Mouse (Mus musculus) limb, embryonic 12.5 days (tissue): Measurements from ENCODE around the gene Zdhhc6. TPM values are rescaled to one million over a fixed set of nuclear protein-coding genes. Genes with fewer than 3 reads are reported as not detected.

Experiments used
- ATAC-seq: fragments of 200-750 bp; cut with Nextera tagmentation; 2 replicates; pipeline ENCODE4 v1.8.0; 2017; ENCODE audit warnings: low read depth, moderate TSS enrichment; ENCODE audit not compliant: insufficient number of reproducible peaks, insufficient read depth, low FRiP score, low TSS enrichment
- H3K27ac ChIP-seq: fragments of 300-500 bp; sonication (generic); 2 replicates; pipeline ENCODE4 v1.5.1; 2016; ENCODE audit warnings: mild to moderate bottlenecking, moderate library complexity
- H3K27me3 ChIP-seq: fragments of 300-500 bp; sonication (generic); 2 replicates; pipeline ENCODE4 v1.6.1; 2016; ENCODE audit warnings: mild to moderate bottlenecking, moderate library complexity
- H3K36me3 ChIP-seq: fragments of 300-500 bp; sonication (generic); 2 replicates; pipeline ENCODE4 v1.6.1; 2016; ENCODE audit warnings: mild to moderate bottlenecking, moderate library complexity
- H3K4me1 ChIP-seq: fragments of 300-500 bp; sonication (generic); replicated peaks from 2 replicates; pipeline ENCODE4 v1.6.1; 2016
- H3K4me2 ChIP-seq: fragments of 300-500 bp; sonication (generic); 2 replicates; pipeline ENCODE4 v1.6.1; 2016; ENCODE audit warnings: mild to moderate bottlenecking, moderate library complexity
- H3K4me3 ChIP-seq: fragments of 300-500 bp; sonication (generic); replicated peaks from 2 replicates; pipeline ENCODE4 v1.5.1; 2016; ENCODE audit warnings: mild to moderate bottlenecking
- H3K9ac ChIP-seq: fragments of 300-500 bp; sonication (generic); replicated peaks from 2 replicates; pipeline ENCODE4 v1.6.1; 2016; ENCODE audit warnings: mild to moderate bottlenecking, moderate library complexity
- H3K9me3 ChIP-seq: fragments of 300-500 bp; sonication (generic); 2 replicates; pipeline ENCODE4 v1.6.1; 2016; ENCODE audit warnings: mild to moderate bottlenecking, moderate library complexity
- WGBS: fragments of 180-500 bp; shearing (Covaris S2); methylation state at CpG from one replicate; pipeline ENCODE4 v1.1.7; 2016; 5-methylcytosine and 5-hydroxymethylcytosine counted together
- polyA plus RNA-seq: library from polyadenylated mRNA; unstranded; fragments of >200 nt; fragmentation: Nextera tagmentation; extraction: Ambion mirVana; gene quantifications from 2 replicates; pipeline ENCODE4 v1.2.1, GENCODE M21; 2016

Gene Zdhhc6
- polyA plus RNA-seq, 1 experiment from 2014 or later, result 98.9 TPM

GRCm38 (mm10) chr19:55305024-55305423 is 10.8 kb downstream of the Zdhhc6 start:
- Histone ChIP-seq H3K4me3 (no peak overlapping the region), H3K9me3 (no peaks in the 10 kb centered on the region), H3K36me3 (peaks cover 78% of the 10 kb centered on the region), H3K4me1 (no peaks in the 10 kb centered on the region), H3K4me2 (no peak overlapping the region), H3K27ac (no peak overlapping the region), H3K9ac (no peak overlapping the region), H3K27me3 (no peaks in the 10 kb centered on the region)
- ATAC-seq, result no peak

DNA sequence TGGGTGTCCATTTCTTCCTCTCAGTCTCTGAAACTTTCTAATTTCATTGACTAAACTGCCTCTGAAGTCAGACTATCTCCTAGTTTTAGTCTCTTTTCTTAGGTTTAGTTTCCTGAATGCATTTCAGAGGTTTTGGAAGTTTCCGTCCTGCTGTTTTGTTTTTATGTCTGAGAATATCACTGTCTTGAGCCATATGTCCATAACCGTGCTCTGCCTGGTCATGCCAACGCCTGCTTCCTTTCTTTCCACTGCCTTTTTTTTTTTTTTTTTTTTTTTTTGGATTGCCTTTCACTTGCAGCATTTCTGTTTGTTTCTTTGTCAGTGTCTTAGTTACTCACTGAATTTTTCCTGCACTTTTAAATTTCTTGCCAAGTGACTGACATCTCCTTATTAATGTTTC is 15.3 kb downstream of the Zdhhc6 start:
- Histone ChIP-seq H3K9me3 (no peaks in the 10 kb centered on the region), H3K27me3 (no peaks in the 10 kb centered on the region), H3K9ac (no peak overlapping the region), H3K27ac (no peak overlapping the region), H3K4me1 (no peaks in the 10 kb centered on the region), H3K4me2 (no peak overlapping the region), H3K4me3 (no peak overlapping the region), H3K36me3 (peaks cover 77% of the 10 kb centered on the region)
- ATAC-seq, result no peak
- WGBS, result 89% methylated on average over 3 of the region's 3 CpGs

GRCm38 (mm10) chr19:55299378-55299777 is 16.5 kb downstream of the Zdhhc6 start:
- 92% methylated on average over 1 of the region's 1 CpGs for WGBS
- Histone ChIP-seq H3K4me1 (no peaks in the 10 kb centered on the region), H3K4me2 (no peak overlapping the region), H3K27ac (no peak overlapping the region), H3K9me3 (no peaks in the 10 kb centered on the region), H3K9ac (no peak overlapping the region), H3K27me3 (no peaks in the 10 kb centered on the region), H3K36me3 (peaks cover 83% of the 10 kb centered on the region), H3K4me3 (no peak overlapping the region)
- no peak for ATAC-seq

DNA sequence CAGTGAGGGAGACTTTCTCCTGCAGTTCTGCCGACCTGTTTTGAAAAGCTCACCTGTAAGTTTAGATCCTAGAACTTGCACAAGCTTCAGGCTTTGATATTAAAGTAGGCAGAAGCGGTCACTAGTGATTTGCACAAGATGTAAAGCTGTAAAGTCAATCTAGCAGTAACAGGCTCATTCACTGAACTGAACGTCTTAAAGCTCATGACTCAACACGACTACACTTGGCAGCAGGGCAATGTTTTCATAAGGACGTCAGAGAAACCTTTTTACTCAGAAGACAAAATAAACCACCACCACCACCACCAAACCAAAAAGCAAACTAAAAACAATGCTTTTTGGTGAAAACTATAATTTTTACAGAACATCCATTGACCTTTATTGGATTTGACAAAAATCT is 17.9 kb downstream of the Zdhhc6 start:
- 86% methylated on average over 5 of the region's 5 CpGs for WGBS
- no peak for ATAC-seq
- H3K36me3 ChIP-seq, result peaks cover 68% of the 10 kb centered on the region

DNA sequence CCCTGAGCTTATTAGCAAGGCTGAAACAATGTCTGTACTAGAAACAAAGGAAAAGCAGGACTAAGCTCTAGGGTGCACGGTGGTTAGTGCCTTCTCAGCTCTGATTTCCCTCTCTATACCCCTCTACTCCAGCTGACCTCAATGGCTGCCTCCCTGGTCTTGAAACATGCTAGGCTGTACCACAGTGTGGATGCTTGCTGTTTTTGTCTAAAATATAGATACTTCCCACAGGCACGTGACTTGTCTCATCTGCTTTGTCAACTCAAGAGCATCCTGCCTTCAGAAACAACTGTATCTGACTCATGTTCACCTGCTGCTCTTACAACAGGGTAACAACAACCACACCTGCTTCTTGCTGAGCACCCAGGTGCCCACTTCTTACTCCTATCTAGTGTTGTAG is 18.3 kb downstream of the Zdhhc6 start:
- Histone ChIP-seq H3K9me3 (no peaks in the 10 kb centered on the region), H3K4me1 (no peaks in the 10 kb centered on the region), H3K27me3 (no peaks in the 10 kb centered on the region), H3K9ac (no peak overlapping the region), H3K4me2 (no peak overlapping the region), H3K36me3 (peaks cover 64% of the 10 kb centered on the region), H3K4me3 (no peak overlapping the region), H3K27ac (no peak overlapping the region)
- no peak for ATAC-seq
- WGBS, result 92% methylated on average over 2 of the region's 2 CpGs

More for the DNA sequence above, 17.9 kb downstream of the Zdhhc6 start:
- Histone ChIP-seq H3K9ac (no peak overlapping the region), H3K4me3 (no peak overlapping the region), H3K4me2 (no peak overlapping the region), H3K27ac (no peak overlapping the region), H3K9me3 (no peaks in the 10 kb centered on the region), H3K27me3 (no peaks in the 10 kb centered on the region), H3K4me1 (no peaks in the 10 kb centered on the region)

- Histone ChIP-seq H3K9ac (no peak overlapping the region), H3K4me1 (no peaks in the 10 kb centered on the region), H3K4me2 (no peak overlapping the region), H3K27me3 (no peaks in the 10 kb centered on the region), H3K36me3 (peaks cover 52% of the 10 kb centered on the region), H3K4me3 (no peak overlapping the region), H3K9me3 (no peaks in the 10 kb centered on the region), H3K27ac (no peak overlapping the region)
- WGBS, result 91% methylated on average over 2 of the region's 2 CpGs
- ATAC-seq, result no peak
Measured at GRCm38 (mm10) chr19:55296301-55296700, 19.5 kb downstream of the Zdhhc6 start.

DNA sequence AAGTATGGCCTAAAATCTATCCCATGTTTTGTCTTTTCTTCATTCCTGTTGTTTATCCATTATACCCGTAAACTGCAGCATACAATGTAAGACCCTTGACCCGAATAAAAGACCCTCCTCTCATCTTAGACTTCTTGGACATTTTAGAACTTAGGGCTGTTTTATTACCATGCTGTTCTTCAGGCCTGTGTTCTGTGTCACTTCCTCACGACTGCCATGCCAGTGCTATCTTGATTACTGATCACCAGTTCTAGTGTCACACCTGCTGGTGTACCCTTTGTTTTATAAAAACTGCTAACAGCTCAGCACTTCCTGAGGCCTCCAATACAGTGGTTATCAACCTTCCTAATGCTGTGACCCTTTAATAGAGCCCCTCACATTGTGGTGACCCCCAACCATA is 20.3 kb downstream of the Zdhhc6 start:
- WGBS, result 85% methylated on average over 3 of the region's 3 CpGs
- Histone ChIP-seq H3K9ac (no peak overlapping the region), H3K27me3 (no peaks in the 10 kb centered on the region), H3K27ac (no peak overlapping the region), H3K4me3 (no peak overlapping the region), H3K36me3 (peaks cover 46% of the 10 kb centered on the region), H3K4me1 (no peaks in the 10 kb centered on the region), H3K4me2 (no peak overlapping the region), H3K9me3 (no peaks in the 10 kb centered on the region)
- no peak for ATAC-seq

- no peaks in the 10 kb centered on the region for H3K27me3 ChIP-seq
Measured at GRCm38 (mm10) chr19:55295075-55295474, 20.8 kb downstream of the Zdhhc6 start.

DNA sequence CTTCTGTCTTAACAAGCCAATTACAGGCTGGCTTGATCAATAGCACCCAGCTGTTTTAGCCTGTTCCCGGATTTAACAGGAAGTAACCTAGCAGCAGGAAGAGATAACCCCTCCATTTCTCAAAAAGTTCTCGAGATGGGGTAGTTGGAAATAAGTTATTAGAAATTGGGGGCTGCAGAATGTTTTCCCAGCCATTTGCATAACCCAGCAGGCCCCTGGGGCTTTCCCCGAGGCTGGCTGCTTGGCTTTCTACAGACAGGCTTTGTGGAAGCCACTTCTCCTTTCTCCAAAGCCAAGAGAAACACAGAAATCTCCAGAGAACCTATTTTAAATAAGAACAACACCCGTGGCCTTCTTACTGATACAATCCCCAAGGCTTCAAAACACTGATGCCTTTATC is 22.7 kb downstream of the Zdhhc6 start:
- Histone ChIP-seq H3K9ac (no peak overlapping the region), H3K27me3 (no peaks in the 10 kb centered on the region), H3K4me3 (no peak overlapping the region), H3K36me3 (peaks cover 30% of the 10 kb centered on the region), H3K9me3 (no peaks in the 10 kb centered on the region), H3K4me2 (no peak overlapping the region), H3K27ac (no peak overlapping the region), H3K4me1 (no peaks in the 10 kb centered on the region)
- no peak for ATAC-seq
- 27% methylated on average over 4 of the region's 4 CpGs for WGBS

More at GRCm38 (mm10) chr19:55295075-55295474, 20.8 kb downstream of the Zdhhc6 start:
- WGBS, result 91% methylated on average over 9 of the region's 9 CpGs
- Histone ChIP-seq H3K4me3 (no peak overlapping the region), H3K9me3 (no peaks in the 10 kb centered on the region), H3K27ac (no peak overlapping the region), H3K9ac (no peak overlapping the region), H3K4me1 (no peaks in the 10 kb centered on the region), H3K4me2 (no peak overlapping the region), H3K36me3 (peaks cover 41% of the 10 kb centered on the region)
- no peak for ATAC-seq

DNA sequence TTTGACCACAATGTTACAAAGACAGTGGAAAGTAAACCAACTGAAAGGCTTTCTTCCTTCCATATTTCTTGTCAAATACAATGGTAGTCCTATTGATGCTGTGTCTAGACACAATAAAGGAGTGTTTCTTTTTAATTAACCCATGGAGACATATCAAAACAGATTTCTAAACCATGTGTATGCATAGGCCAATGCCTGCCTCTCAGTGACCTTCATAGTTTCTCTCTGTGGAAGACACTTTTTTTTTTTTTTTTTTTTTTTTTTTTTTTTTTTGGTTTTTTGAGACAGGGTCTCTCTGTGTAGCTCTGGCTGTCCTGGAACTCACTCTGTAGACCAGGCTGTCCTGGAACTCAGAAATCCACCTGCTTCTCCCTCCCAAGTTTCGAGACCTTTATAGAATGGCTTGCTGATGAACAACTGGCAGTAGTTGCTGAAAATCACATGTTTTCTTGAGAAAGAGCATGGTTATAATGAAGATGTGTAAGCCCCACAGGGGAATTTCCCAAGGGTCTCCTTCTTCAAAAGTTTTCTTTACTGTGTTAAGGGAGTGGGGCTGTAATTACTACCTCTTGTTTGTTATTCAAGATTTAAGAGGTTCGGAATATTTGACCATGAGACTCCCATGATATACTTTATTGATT is 23.5 kb downstream of the Zdhhc6 start:
- 89% methylated on average over 2 of the region's 2 CpGs for WGBS
- Histone ChIP-seq H3K36me3 (peaks cover 28% of the 10 kb centered on the region), H3K4me1 (no peaks in the 10 kb centered on the region), H3K4me2 (no peak overlapping the region), H3K27ac (no peak overlapping the region), H3K9me3 (no peaks in the 10 kb centered on the region), H3K9ac (no peak overlapping the region), H3K4me3 (no peak overlapping the region), H3K27me3 (no peaks in the 10 kb centered on the region)
- ATAC-seq, result no peak

GRCm38 (mm10) chr19:55290621-55291270 is 25.1 kb downstream of the Zdhhc6 start:
- no peaks in the 10 kb centered on the region for H3K27me3 ChIP-seq
- H3K4me3 ChIP-seq, result no peak overlapping the region
- H3K9ac ChIP-seq, result no peak overlapping the region
- H3K27ac ChIP-seq, result no peak overlapping the region
- peaks cover 15% of the 10 kb centered on the region for H3K36me3 ChIP-seq
- H3K4me2 ChIP-seq, result no peak overlapping the region
- 82% methylated on average over 2 of the region's 2 CpGs for WGBS
- no peaks in the 10 kb centered on the region for H3K4me1 ChIP-seq
- H3K9me3 ChIP-seq, result no peaks in the 10 kb centered on the region
- no peak for ATAC-seq

GRCm38 (mm10) chr19:55288974-55289373 is 26.9 kb downstream of the Zdhhc6 start:
- ATAC-seq, result no peak

More at GRCm38 (mm10) chr19:55288974-55289373, 26.9 kb downstream of the Zdhhc6 start:
- H3K4me3 ChIP-seq, result no peak overlapping the region
- peaks cover 6% of the 10 kb centered on the region; the same call in 1 of the 2 replicates for H3K36me3 ChIP-seq
- no peak overlapping the region for H3K4me2 ChIP-seq
- no peak overlapping the region for H3K9ac ChIP-seq
- no peaks in the 10 kb centered on the region for H3K27me3 ChIP-seq
- H3K4me1 ChIP-seq, result no peaks in the 10 kb centered on the region
- H3K9me3 ChIP-seq, result no peaks in the 10 kb centered on the region
- H3K27ac ChIP-seq, result no peak overlapping the region
